Mouse (Mus musculus) hindbrain, embryonic 13.5 days (tissue): ENCODE measurements around the gene Armc8. TPM values are rescaled to one million over a fixed set of nuclear protein-coding genes. Genes with fewer than 3 reads are reported as not detected.
A peak's percentile ranks its signal among the peaks of the same experiment; 100 is the strongest.

Source experiments
- ATAC-seq: fragments of 200-750 bp; cut with Nextera tagmentation; 2 replicates; pipeline ENCODE4 v1.8.0; 2017; ENCODE audit warnings: moderate TSS enrichment; ENCODE audit not compliant: low FRiP score
- H3K27ac ChIP-seq: fragments of 300-500 bp; sonication (generic); 2 replicates; pipeline ENCODE4 v1.5.1; 2015; ENCODE audit warnings: inconsistent platforms, mild to moderate bottlenecking, moderate library complexity
- H3K27me3 ChIP-seq: fragments of 300-500 bp; sonication (generic); 2 replicates; pipeline ENCODE4 v1.6.1; 2015; ENCODE audit warnings: mild to moderate bottlenecking, inconsistent platforms
- H3K36me3 ChIP-seq: fragments of 300-500 bp; sonication (generic); 2 replicates; pipeline ENCODE4 v1.6.1; 2015; ENCODE audit warnings: mild to moderate bottlenecking, inconsistent platforms
- H3K4me1 ChIP-seq: fragments of 300-500 bp; sonication (generic); replicated peaks from 2 replicates; pipeline ENCODE4 v1.6.1; 2015; ENCODE audit warnings: inconsistent platforms
- H3K4me2 ChIP-seq: fragments of 300-500 bp; sonication (generic); 2 replicates; pipeline ENCODE4 v1.6.1; 2015; ENCODE audit warnings: inconsistent platforms, mild to moderate bottlenecking, moderate library complexity
- H3K4me3 ChIP-seq: fragments of 300-500 bp; sonication (generic); 2 replicates; pipeline ENCODE4 v1.5.1; 2015; ENCODE audit warnings: mild to moderate bottlenecking, inconsistent platforms
- H3K9ac ChIP-seq: fragments of 300-500 bp; sonication (generic); 2 replicates; pipeline ENCODE4 v1.6.1; 2015; ENCODE audit warnings: mild to moderate bottlenecking, inconsistent platforms
- H3K9me3 ChIP-seq: fragments of 300-500 bp; sonication (generic); 2 replicates; pipeline ENCODE4 v1.6.1; 2016; ENCODE audit warnings: inconsistent platforms
- WGBS: fragments of 180-500 bp; shearing (Covaris S2); methylation state at CpG from one replicate; pipeline ENCODE4 v1.1.7; 2015; 5-methylcytosine and 5-hydroxymethylcytosine counted together
- polyA plus RNA-seq: library from polyadenylated mRNA; unstranded; fragments of >200 nt; fragmentation: Nextera tagmentation; extraction: Ambion mirVana; gene quantifications from 2 replicates; pipeline ENCODE4 v1.2.1, GENCODE M21; 2015

Armc8 gene
- polyA plus RNA-seq, 1 experiment from 2014 or later: 63.7 TPM

GRCm38 (mm10) chr9:99459730-99460129 lies 109.0 kb downstream of the Armc8 start:
- 92% methylated on average over 4 of the region's 4 CpGs for WGBS
- no peaks in the 10 kb centered on the region for H3K36me3 ChIP-seq
- H3K27me3 ChIP-seq: peaks cover 3% of the 10 kb centered on the region; the same call in 1 of the 2 replicates
- H3K4me1 ChIP-seq: no peaks in the 10 kb centered on the region
- no peak overlapping the region for H3K27ac ChIP-seq
- H3K9me3 ChIP-seq: no peaks in the 10 kb centered on the region
- no peak overlapping the region for H3K4me3 ChIP-seq
- no peak for ATAC-seq
- no peak overlapping the region for H3K4me2 ChIP-seq
- H3K9ac ChIP-seq: no peak overlapping the region

GRCm38 (mm10) chr9:99458529-99459208 lies 110.0 kb downstream of the Armc8 start:
- 40% methylated on average over 12 of the region's 12 CpGs for WGBS
- Histone ChIP-seq H3K27me3 (peaks cover 3% of the 10 kb centered on the region; the same call in 1 of the 2 replicates), H3K9ac (no peak overlapping the region), H3K4me2 (no peak overlapping the region), H3K4me1 (no peaks in the 10 kb centered on the region), H3K4me3 (no peak overlapping the region), H3K9me3 (no peaks in the 10 kb centered on the region), H3K27ac (no peak overlapping the region), H3K36me3 (no peaks in the 10 kb centered on the region)
- no peak for ATAC-seq

- Histone ChIP-seq H3K27me3 (peaks cover 25% of the 10 kb centered on the region; the same call in 1 of the 2 replicates), H3K4me2 (no peak overlapping the region), H3K9me3 (no peaks in the 10 kb centered on the region), H3K9ac (no peak overlapping the region), H3K36me3 (no peaks in the 10 kb centered on the region), H3K27ac (no peak overlapping the region), H3K4me1 (peaks cover 8% of the 10 kb centered on the region; the same call in 1 of the 2 replicates), H3K4me3 (no peak overlapping the region)
- WGBS: 86% methylated on average over 4 of the region's 4 CpGs
- no peak for ATAC-seq
Observed at GRCm38 (mm10) chr9:99454211-99454610, 114.5 kb downstream of the Armc8 start.

GRCm38 (mm10) chr9:99451161-99451560 lies 117.5 kb downstream of the Armc8 start, which contains the start of gene Nme9:
Gene Nme9, plus strand, starts transcription at chr9:99451475.
- H3K27ac ChIP-seq: no peak within 1 kb of the TSS
- ATAC-seq: no peak
- H3K4me1 ChIP-seq: peaks cover 8% of the 10 kb centered on the region; the same call in 1 of the 2 replicates
- H3K4me2 ChIP-seq: peak within 1 kb of the TSS; percentile 23; the same call in 1 of the 2 replicates
- H3K9ac ChIP-seq: no peak within 1 kb of the TSS
- H3K27me3 ChIP-seq: peaks cover 21% of the 10 kb centered on the region; the same call in 1 of the 2 replicates
- H3K36me3 ChIP-seq: no peaks in the 10 kb centered on the region
- H3K9me3 ChIP-seq: no peaks in the 10 kb centered on the region
- 9% methylated on average over 14 of the region's 14 CpGs for WGBS
- no peak within 1 kb of the TSS for H3K4me3 ChIP-seq

- peaks cover 10% of the 10 kb centered on the region for H3K4me1 ChIP-seq
- peaks cover 21% of the 10 kb centered on the region; the same call in 1 of the 2 replicates for H3K27me3 ChIP-seq
- H3K36me3 ChIP-seq: no peaks in the 10 kb centered on the region
- H3K9ac ChIP-seq: no peak overlapping the region
- H3K4me3 ChIP-seq: no peak overlapping the region
- WGBS: 45% methylated on average over 9 of the region's 9 CpGs
- H3K27ac ChIP-seq: no peak overlapping the region
- H3K9me3 ChIP-seq: no peaks in the 10 kb centered on the region
- no peak for ATAC-seq
- H3K4me2 ChIP-seq: no peak overlapping the region
Observed at GRCm38 (mm10) chr9:99449886-99450647, 118.6 kb downstream of the Armc8 start.

GRCm38 (mm10) chr9:99447323-99447722 lies 121.4 kb downstream of the Armc8 start:
- Histone ChIP-seq H3K9me3 (no peaks in the 10 kb centered on the region), H3K4me3 (no peak overlapping the region), H3K36me3 (no peaks in the 10 kb centered on the region), H3K27ac (no peak overlapping the region), H3K4me1 (peaks cover 16% of the 10 kb centered on the region), H3K27me3 (peaks cover 16% of the 10 kb centered on the region; the same call in 1 of the 2 replicates), H3K9ac (no peak overlapping the region), H3K4me2 (no peak overlapping the region)
- ATAC-seq: no peak
- 83% methylated on average over 3 of the region's 3 CpGs for WGBS

GRCm38 (mm10) chr9:99446259-99446658 lies 122.4 kb downstream of the Armc8 start:
- Histone ChIP-seq H3K4me1 (peaks cover 11% of the 10 kb centered on the region), H3K4me2 (no peak overlapping the region), H3K9me3 (no peaks in the 10 kb centered on the region), H3K9ac (no peak overlapping the region), H3K4me3 (no peak overlapping the region), H3K27ac (no peak overlapping the region), H3K36me3 (no peaks in the 10 kb centered on the region), H3K27me3 (peaks cover 7% of the 10 kb centered on the region; the same call in 1 of the 2 replicates)
- ATAC-seq: no peak

- no peak overlapping the region for H3K4me2 ChIP-seq
- peak; percentile 60 for ATAC-seq
- no peak overlapping the region for H3K4me3 ChIP-seq
- no peaks in the 10 kb centered on the region for H3K9me3 ChIP-seq
- no peak overlapping the region for H3K27ac ChIP-seq
- WGBS: 32% methylated on average over 8 of the region's 8 CpGs
- H3K27me3 ChIP-seq: no peaks in the 10 kb centered on the region
- no peak overlapping the region for H3K9ac ChIP-seq
- H3K36me3 ChIP-seq: no peaks in the 10 kb centered on the region
- H3K4me1 ChIP-seq: peaks cover 8% of the 10 kb centered on the region
Observed at GRCm38 (mm10) chr9:99444590-99445178, 124.0 kb downstream of the Armc8 start.

GRCm38 (mm10) chr9:99441647-99442433 lies 126.9 kb downstream of the Armc8 start:
- no peaks in the 10 kb centered on the region for H3K36me3 ChIP-seq
- H3K27ac ChIP-seq: no peak overlapping the region
- peak; percentile 53; the same call in 1 of the 2 replicates for ATAC-seq
- H3K27me3 ChIP-seq: peaks cover 23% of the 10 kb centered on the region
- no peak overlapping the region for H3K9ac ChIP-seq
- no peaks in the 10 kb centered on the region for H3K9me3 ChIP-seq
- H3K4me2 ChIP-seq: no peak overlapping the region
- peaks cover 18% of the 10 kb centered on the region for H3K4me1 ChIP-seq
- no peak overlapping the region for H3K4me3 ChIP-seq
- WGBS: 95% methylated on average over 4 of the region's 4 CpGs

- 74% methylated on average over 5 of the region's 5 CpGs for WGBS
- H3K4me2 ChIP-seq: no peak overlapping the region
Observed at GRCm38 (mm10) chr9:99440941-99441340, 127.8 kb downstream of the Armc8 start.

GRCm38 (mm10) chr9:99439064-99439463 lies 129.6 kb downstream of the Armc8 start:
- Histone ChIP-seq H3K36me3 (no peaks in the 10 kb centered on the region), H3K4me2 (no peak overlapping the region), H3K4me3 (no peak overlapping the region), H3K27ac (no peak overlapping the region), H3K9me3 (no peaks in the 10 kb centered on the region), H3K4me1 (peaks cover 28% of the 10 kb centered on the region), H3K9ac (no peak overlapping the region), H3K27me3 (peaks cover 23% of the 10 kb centered on the region)
- 73% methylated on average over 8 of the region's 8 CpGs for WGBS
- ATAC-seq: no peak

More at GRCm38 (mm10) chr9:99440941-99441340, 127.8 kb downstream of the Armc8 start:
- ATAC-seq: no peak
- Histone ChIP-seq H3K9ac (no peak overlapping the region), H3K9me3 (no peaks in the 10 kb centered on the region), H3K4me3 (no peak overlapping the region), H3K4me1 (peaks cover 18% of the 10 kb centered on the region), H3K27me3 (peaks cover 23% of the 10 kb centered on the region), H3K36me3 (no peaks in the 10 kb centered on the region), H3K27ac (no peak overlapping the region)
